Mouse (Mus musculus): Measurements from ENCODE around the gene Gipr.

The Gipr gene

DNA sequence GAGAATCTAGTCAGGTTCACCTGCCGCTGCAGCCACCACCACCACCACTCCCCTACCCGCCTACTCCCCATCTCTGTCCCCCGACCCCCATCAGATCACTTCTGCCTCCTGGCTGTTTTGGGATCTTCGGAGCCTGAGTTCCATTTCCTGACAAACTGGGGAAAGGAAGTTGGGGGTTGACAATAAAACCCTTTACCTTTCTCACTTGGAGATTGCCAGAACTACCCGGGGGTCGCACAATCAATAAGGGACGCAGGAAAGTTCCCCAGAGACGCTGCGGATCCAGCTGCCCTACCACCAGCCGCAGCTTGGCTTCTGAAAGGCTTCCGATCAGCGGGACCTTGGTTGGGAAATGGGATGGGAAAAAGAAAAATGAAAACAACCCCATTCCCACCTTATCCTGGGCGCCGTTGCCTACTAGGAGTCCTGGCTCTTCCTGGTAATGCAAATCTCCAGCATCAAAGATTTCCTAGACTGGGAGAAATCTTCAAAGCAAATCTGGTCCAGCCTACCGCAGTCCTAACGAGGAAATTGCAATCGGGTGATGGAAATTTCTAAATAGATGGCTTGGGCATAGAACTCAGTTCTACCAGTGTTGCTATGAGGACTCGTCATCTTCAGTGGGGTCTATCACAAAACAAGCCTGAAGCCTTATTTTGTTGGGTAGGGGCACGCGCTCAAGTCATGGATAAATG lies 17.6 kb downstream of the Gipr start:
- no peak for DNase-seq

DNA sequence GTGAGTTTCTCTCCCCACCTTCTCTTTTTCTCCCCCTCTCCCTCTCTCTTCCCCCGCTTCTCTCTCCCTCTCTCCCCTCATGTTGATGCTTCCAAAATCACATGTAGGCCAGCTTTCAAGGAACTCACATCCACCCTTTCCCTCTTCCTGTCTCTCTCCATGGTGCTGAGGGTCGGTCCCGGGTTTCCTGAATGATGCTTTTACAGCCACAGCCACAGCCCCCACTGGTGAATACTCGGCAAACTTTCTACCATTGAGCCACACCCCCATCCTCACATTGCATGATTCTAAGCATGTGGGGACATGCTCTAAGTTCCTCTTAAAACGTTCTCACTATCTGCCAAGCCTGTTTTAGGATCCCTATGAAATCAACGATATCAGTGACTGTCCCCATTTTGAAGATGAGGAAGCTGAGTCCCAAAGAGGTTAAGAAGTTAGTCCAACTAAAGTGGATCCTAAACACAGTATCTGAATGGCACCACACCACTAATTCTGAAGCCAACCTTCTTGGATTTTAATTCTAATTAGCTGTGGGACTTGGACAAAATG lies 18.4 kb downstream of the Gipr start:
- peak; percentile 50 for DNase-seq

DNA sequence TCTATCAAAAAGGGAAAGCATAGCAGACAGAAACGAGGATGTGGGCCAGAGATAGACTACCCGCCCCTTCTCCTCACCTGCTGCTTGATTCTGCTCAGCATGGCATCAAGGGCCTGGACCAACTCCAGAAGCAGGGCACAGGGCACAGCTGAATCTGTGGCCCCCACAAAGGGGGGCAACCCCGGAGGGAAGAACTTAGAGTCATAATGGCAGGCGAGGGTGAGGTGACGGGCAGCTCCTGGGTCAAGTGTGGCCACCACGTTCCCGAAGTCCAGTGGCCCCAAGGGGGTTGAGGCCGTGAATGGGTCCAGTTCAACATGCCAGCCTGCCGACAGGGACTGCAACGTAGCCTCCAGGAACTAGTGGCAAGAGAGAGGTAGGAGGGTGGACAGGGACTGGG lies 19.1 kb downstream of the Gipr start:
- DNase-seq: no peak

DNA sequence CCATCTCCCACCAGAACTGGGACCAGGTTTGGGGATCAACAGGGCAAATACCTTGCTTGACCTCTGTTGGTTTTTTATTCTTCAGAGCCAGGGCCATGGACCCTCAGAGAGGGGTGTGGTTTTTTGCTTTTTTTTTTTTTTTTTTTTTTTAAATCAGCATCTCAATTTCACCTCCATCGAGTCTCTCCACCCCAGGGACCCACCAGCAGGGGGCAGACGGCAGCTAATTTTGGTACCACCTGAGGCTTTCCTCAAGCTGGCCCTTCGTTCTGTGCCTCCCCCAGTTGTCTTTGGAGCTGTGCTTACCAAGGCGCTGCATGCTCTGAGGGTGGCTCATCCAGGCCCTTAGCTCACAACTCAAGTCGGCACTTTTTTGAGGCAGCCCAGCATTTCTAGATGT lies 28.5 kb downstream of the Gipr start:
- DNase-seq: peak; percentile 83

DNA sequence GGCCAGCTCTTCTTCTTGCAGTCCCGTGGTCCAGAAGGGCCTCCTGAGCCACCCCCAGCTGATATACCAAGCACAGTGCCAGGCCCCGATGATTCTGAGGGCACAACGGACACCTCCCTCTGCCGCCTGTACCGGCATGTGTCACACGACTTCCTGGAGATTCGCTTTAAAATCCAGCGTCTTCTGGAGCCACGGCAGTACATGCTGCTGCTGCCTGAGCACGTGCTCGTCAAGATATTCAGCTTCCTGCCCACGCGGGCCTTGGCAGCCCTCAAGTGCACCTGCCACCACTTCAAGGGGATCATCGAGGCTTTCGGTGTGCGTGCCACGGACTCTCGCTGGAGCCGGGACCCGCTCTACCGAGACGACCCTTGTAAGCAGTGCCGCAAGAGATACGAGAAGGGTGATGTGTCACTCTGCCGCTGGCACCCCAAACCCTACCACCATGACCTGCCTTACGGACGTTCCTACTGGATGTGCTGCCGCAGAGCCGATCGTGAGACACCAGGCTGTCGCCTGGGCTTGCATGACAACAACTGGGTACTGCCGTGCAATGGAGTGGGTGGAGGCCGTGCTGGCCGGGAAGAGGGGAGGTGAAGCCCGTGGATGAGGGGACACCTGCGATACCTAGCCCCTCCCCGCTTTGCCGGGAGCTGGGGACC lies 29.1 kb downstream of the Gipr start:
- DNase-seq: no peak

DNA sequence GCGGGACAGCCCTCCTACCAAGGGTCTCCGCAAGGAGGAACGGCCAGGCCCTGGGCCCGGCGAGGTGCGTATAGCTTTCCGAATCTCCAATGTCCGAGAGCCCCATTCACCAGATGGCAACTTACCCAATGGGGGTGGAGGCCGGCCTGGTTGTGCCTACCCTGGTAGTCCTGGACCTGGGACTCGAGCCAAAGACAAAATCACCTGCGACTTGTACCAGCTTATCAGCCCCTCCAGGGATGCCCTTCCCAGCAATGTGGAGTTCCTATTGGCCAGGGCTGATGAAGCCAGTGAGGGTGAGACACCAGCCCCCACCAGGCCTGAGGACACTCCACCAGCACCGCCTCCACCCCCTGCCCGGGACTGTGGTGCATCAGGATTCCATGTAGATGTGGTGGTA lies 29.8 kb downstream of the Gipr start:
- DNase-seq: no peak

DNA sequence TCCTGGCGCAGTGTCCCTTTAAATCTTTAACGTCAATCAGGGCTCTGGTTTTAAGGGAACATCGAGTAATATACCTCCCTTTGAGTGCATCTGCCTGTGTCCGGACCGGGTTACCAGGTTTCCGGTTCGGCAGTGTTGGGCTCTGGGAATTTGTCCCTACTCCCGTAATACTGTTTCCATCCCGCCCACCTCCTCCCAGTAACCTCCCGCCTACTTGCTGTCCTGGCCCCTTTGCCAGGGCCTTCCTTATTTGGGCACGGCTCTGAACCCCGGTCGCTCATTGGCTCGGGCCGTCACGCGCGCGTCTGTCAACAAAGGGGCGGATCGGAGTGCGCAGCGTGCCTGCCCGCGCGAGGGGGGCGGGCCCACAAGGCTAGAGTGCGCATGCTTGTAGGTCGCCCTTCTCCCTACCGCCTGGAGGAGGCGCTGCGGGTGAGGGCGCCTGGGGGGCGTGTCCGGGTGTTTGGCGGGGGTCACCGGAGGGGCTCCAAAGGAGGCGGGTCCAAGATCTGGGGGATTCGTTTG lies 34.5 kb downstream of the Gipr start:
- peak; percentile 99 for DNase-seq

DNA sequence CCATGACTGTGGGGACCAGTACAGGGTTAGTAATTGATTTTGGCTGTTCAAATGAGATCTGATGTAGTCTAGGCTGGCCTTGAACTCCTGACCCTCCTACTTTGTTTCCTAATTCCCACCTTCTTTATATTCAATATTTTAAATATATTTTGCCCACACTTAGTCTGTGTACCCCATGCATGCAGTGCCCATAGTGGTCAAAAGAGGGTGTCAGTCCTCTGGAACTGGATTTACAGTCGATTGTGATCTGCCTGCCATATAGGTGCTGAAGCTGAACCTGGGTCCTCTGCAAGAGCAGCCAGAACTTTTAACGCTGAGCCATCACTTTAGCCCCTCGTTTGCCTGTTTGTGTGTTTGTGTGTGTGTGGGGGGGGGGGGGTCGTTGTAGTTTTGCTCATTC lies 35.3 kb downstream of the Gipr start:
- no peak for DNase-seq

DNA sequence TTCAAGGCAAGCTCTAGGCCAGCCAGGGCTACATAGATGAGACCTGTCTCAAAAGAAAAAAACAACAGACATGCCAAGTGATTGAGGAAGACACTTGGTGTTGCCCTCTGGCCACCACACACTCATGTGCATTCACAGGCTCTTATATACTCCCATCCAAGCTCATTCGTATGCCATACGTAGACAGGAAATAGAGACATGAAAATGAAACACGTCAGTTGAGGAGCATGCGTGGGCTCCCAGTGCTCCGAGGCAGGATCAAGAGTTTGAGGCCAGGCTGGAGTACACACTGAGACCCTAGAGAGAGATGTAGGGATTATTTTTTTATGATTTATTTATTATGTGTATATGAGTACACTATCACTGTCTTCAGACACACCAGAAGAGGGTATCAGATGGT lies 36.5 kb downstream of the Gipr start:
- DNase-seq: no peak

DNA sequence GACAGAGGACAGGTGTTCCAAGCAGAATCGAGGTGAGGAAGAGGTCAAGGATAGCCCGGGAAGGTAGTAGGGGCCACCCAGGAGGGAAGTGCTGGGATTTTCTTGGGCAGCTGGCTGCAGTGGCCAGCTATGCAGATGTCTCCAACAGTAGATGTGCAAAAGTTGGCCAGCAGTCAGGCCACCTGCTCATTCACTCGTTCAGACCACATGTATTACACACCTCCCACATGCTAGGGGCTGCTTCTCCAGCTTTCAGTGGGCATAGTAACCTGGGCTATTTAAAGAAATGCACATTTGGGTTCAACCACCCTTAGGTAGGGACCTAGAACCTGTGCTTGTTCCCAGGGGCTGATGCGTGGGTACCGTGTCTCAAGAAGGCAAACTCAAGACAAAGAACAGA lies 38.2 kb downstream of the Gipr start:
- DNase-seq: no peak

DNA sequence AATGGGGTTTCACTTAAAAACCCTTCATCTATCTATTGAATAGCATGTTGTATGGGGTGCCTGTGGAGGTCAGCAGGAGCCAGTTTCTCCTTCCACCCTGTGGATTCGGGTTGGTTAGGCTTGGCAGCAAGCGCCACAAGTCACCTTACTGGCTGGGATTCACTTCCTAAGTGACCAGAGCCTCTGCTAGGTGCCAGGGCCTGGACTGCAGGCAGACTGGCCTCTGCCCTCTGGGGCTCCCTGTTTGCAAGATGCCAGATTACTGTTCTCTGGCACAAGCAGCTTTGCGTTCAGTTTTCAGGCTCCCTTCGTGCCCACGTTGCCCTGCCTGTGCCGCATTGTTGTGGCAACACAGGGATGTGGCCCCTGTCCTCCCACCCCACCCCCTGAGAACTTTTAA lies 41.2 kb downstream of the Gipr start:
- no peak for DNase-seq

DNA sequence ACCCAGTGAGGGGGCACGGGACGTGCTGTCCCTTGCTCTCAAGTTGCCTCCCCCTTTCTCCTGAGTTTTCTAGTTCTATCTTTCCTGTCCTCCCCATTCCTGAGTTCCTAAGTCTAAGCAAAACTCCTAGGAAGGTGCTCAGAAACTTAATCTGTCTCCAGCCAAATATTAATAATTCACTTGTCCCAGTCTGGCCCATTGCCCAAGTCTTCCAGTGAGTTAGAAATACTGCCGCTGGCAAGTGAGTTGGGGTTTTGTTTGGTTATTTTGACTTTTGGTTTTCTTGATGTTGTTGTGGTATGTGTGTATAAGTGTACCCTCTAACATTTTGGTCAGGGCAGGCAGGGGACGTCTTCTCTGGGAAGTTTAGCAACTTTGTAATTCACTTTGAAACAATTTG lies 44.2 kb downstream of the Gipr start:
- DNase-seq: peak; percentile 65

DNA sequence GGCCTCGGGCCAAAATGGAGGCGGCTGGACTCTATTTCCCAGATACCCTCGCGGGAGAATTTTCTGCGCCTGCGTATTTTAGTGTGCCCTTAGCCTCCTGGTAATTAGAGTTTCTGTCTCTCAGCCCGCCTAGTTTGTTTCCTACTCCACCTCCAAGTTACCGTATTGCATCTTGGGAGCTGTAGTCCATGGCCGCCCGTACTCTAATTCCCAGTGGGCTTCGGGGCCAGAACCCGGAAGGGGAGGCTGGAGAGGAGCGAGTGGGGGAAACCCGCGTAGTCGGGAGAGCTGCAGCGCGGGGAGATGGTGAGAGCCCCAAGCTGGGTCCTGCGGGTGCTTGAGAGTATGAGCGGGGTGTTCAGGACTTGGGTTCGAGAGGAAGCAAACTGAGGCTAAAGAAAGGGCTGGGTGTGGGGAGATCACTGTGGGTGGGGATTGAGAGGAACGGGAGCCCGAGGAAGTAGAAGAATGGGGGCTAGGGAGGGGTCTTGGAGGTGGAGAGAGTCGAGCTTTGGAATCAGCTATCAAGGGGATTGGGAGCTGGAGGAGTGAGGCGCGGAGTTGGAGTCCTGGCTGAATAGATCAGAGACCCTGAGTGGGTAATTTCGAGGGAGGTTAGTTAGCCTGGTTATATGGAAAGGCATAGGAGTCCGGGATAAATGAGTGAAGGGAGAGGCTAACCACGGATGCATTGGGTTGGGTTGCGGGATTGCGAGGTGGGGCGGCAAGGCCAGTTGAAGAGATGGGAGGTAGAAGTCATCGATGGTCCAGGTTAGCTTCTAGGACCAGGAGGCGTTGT lies 46.1 kb downstream of the Gipr start, which contains the start of gene Fbxo46:
TSS of gene Fbxo46 (plus strand) at position 229 of the 799 bp plus-strand sequence.
- peak; percentile 94 for DNase-seq

DNA sequence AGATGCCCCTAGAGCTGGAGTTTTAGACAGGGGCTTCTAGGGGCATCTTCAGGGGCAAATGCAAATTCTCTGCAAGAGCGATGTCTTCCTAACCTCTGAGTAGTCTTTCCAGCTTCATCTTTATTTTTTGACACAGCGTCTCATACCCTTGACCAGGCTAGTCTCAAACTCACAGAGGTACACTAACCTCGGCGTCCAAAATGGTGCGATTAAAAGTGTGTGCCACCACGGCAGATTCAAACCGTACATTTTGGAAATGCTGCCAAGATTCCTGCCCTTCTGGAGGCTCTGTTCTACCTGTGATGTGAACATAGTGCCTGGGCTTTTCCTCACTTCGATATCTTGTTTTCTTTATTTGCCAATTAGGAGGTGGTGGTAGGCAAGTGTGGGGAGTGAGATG lies 46.8 kb downstream of the Gipr start:
- DNase-seq: no peak

DNA sequence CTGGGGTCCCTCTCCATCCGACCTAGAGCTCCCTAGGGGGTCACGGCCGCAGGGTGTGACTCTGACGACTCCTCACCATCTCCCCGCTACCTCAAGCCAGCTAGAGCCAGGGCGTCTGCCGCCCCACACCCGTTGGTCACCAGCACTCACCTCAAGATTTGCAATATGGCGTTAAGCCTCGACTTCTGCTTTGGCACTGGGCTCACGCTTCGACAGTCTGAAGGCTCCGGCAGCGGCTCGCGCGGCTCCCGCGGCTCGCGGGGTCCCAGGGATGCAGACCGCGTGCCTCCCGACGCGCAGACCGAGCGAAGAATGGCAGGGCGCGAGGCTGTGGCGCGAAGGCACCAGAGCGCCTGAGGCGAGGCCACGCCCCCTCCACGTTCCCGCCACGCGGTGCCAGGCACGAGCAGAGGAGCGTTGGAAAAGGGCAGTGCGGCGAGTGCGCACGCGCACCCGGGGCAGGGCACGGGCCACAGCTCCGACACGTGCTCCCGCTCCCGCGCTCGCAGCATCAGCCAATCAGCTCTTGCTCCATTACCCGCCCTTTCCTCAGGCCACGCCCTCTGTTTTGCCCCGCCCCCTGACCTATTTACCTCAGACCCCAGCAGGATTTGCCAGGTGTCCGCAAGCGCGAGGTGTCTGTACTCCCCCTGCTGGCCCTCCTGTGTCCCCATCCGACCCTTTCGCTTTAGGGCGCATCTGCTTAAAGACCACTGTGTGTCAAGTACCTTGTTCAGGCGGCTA lies 47.7 kb downstream of the Gipr start, which contains the start of gene Gm4969:
TSS of gene Gm4969 (minus strand) at position 341 of the 744 bp plus-strand sequence.
- DNase-seq: peak; percentile 78

DNA sequence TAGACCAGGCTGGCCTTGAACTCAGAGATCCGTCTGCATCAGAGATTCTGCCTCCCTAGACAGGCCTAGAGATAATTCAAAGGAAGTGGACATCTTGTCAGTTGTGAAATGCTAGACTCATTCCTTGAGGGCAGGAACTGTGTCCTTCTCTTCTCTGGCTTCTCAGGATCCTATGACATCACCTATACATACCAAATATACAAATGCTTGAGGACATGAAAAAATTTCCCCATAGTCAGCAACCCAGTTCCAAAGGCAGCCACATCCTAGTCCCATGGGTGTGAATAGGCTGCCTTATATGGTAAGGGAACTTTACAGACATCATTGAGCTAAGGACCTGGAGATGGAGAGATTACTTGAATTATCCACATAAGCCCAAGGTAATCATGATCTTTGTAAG lies 56.4 kb downstream of the Gipr start:
- DNase-seq: no peak

DNA sequence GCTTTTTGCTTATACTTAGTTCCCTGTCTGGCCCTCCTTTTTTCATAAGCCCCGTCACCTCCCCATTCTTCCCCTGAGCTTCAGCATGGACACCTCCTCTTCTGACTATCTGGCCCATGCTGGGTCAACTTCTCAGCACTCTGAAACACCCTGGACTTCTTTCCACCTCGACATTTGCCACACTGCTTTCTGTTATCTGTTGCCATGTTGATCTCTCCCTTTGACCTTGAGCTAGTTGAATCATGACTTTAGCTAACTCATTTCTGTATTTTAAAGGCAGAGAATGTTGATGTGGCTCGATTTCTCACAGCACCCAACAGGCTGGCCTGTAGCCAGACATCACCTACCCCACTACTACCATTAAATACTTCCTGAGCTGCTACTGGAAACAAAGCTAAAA lies 58.5 kb downstream of the Gipr start:
- no peak for DNase-seq

All from kidney, postnatal 10 days (tissue).